Mouse (Mus musculus) common myeloid progenitor, adult 5-6 weeks (primary cell): ENCODE measurements around the gene Cdc14a. TPM values are rescaled to one million over a fixed set of nuclear protein-coding genes. Genes with fewer than 3 reads are reported as not detected.

Experiments used
- ATAC-seq: replicated peaks from 2 replicates; pipeline ENCODE4 v1.8.0; 2016; ENCODE audit warnings: low read depth, mild to moderate bottlenecking, moderate TSS enrichment, inconsistent platforms; ENCODE audit not compliant: poor library complexity, severe bottlenecking
- total RNA-seq: library from RNA; stranded (forward); fragments of 200-1000, 187-1606 nt; gene quantifications from 2 replicates; pipeline ENCODE4 v1.2.3, GENCODE M21; 2017

The Cdc14a gene
- total RNA-seq, 1 experiment from 2014 or later, result 34.1 TPM

- ATAC-seq, result no peak
Observed at GRCm38 (mm10) chr3:116335036-116335435, 88.8 kb downstream of the Cdc14a start.

GRCm38 (mm10) chr3:116333711-116334110 lies 90.1 kb downstream of the Cdc14a start:
- ATAC-seq, result no peak

GRCm38 (mm10) chr3:116333229-116333628 lies 90.6 kb downstream of the Cdc14a start:
- ATAC-seq, result peak; percentile 67

- ATAC-seq, result peak; percentile 74
Observed at GRCm38 (mm10) chr3:116331811-116332464, 91.9 kb downstream of the Cdc14a start.

DNA sequence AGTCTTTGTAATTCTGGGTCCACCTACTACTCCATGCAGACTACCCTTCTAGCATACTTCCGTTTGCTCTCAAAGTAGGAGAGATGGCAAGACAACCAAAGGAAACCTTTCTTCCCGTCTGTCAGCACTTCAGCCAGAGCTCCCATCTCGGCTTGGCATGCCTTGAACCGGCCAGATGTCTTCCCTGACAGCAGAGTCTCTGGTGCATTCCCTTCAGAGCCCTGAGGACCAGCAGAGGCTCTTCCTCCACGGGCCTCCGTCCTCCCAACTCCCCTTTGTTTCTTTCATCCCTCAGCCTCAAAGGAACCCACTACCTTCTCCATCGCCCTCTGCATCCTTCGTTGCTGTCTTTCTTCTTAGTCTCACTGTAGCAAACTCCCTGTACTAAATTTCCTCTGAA lies 93.9 kb downstream of the Cdc14a start:
- no peak for ATAC-seq

DNA sequence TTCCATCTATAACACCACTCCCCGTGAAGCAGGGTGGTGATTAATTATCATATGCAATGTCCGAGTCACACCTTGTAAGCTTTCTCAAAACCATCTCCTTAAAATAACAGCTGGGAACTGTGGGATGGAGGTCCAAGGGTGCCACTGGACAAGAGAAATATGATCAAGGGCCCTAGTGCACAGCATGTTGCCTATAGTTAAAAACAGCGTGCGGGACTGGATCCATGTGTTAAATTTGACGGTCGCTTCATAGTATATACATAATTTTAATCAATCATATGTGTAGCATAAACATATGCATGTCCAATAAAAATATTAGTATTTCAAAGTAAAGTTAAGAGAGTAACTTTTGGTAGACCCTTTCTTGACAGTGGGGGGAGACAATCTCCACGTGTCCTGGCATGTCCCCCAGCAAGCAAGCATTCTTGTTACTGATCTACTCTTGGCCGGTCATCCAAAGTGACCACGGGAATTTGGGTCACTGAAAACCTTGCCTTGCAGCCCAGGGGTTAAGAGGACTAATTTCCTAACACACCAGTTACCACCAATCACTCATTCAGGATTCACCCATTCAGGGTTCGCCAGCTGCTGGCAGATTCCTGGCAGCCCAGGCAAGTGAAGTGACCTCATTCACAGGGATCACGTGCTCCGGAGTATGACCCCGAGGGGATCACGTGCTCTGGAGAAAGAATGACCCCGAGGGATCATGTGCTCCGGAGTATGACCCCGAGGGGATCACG lies 94.6 kb downstream of the Cdc14a start:
- no peak for ATAC-seq

DNA sequence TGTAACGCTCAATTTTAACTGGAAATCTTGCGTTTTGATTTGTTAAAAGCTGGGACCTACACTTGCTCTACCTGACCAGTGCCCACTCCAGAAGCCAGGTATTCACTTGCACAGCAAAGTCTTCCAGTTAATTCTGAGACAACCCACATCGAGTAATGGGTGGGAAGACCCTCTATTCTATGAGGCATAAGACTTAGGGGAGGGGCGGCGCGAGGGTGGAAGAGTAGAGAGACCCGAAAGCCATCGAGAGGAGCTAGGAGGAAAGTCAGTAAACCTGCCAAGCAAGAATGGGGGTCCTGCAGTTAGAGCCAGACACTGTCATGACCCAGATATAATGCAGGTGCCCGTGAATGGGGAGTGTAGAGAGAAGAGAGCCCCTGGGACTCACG lies 96.2 kb downstream of the Cdc14a start:
- ATAC-seq, result no peak

DNA sequence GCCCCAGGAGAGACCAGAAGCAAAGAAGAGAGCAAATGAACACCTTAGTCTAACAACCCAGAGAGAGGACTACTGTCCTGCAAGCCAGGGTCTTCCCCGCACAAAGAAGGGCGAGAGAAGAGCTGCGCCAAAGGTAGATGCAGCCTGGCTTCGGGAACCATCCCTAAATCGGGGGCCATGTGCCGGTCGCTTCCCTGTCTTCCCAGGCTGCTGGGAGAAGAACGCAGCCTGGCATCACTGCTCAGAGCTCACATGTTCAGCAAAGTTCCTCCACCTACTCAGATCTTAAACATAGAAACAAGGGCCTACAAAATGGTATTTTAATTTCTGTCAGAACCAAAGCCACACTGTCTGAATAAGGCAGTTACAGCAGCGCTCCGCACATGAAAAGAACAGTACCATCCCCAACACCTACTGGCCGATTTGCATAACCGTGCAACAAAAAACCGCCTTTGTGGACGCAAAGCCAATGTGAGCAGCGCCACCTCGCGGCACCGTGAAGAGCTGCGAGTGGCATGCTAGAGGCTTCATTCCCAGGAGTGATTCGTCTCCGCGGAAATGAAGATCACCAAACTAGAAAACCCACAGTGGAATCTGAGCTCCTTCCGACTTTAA lies 96.7 kb downstream of the Cdc14a start:
- peak; percentile 94 for ATAC-seq

- no peak for ATAC-seq
Observed at GRCm38 (mm10) chr3:116325501-116325900, 98.3 kb downstream of the Cdc14a start.

- no peak for ATAC-seq
Observed at GRCm38 (mm10) chr3:116319696-116320095, 104.1 kb downstream of the Cdc14a start.

- no peak for ATAC-seq
Observed at GRCm38 (mm10) chr3:116311838-116312237, 112.0 kb downstream of the Cdc14a start.

DNA sequence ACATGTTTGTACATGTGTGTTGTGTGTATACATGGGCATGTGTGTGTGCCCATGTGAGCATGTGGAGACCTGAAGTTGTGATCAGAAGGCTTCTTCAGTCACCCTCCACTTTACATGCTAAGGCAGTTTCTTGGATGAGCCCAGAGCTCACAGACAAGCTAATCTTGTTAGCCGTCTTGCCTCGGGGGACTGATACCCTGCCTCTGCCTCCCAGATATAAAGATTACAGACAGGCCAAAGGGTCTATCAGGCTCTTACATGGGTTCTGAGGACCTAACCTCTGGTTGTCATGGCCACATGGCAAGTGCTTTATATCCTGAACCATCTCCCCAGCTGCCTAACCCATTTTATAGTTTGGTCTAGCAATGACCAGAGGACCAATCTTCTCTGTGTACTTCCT lies 112.7 kb downstream of the Cdc14a start:
- 0 out of 2 replicates have a peak, but pooled peaks have one; percentile 29 for ATAC-seq

DNA sequence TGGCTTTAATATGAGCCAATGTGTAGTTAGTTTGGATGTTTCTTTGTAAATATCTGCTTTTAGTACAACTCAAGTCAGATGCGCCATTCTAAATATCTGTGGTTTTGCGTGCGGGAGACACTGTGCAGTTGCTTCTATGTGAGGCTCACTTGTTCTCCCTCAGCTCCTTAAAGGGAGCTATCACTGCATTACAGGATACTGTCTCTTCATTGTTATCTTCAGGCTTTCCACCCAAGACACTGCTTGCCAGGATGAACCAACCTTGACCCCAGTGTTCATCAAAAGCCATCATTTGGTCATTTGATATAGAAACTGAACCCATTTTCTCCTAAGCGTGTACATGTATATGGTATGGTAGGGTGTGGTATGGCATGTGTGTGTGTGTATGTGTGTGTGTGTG lies 113.2 kb downstream of the Cdc14a start:
- ATAC-seq, result no peak

DNA sequence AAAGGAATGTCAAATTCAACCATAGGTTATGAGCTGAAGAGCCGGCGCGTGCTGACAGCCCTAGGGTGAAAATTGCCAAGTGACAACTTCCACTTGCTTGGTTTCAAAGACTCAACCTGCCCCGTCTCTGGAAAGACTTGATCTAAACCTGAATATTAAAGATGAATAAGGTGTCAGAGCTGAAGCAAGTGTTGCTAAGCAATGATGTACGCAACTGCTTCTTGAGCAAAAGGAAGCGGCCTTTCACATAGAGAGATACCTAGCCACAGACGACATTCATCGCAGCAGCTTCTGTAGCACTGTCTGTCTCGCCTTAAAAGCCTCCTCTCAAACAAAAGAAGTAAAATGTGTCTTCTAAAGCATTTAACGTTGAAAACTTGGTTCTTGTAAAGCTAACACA lies 113.8 kb downstream of the Cdc14a start:
- ATAC-seq, result no peak

DNA sequence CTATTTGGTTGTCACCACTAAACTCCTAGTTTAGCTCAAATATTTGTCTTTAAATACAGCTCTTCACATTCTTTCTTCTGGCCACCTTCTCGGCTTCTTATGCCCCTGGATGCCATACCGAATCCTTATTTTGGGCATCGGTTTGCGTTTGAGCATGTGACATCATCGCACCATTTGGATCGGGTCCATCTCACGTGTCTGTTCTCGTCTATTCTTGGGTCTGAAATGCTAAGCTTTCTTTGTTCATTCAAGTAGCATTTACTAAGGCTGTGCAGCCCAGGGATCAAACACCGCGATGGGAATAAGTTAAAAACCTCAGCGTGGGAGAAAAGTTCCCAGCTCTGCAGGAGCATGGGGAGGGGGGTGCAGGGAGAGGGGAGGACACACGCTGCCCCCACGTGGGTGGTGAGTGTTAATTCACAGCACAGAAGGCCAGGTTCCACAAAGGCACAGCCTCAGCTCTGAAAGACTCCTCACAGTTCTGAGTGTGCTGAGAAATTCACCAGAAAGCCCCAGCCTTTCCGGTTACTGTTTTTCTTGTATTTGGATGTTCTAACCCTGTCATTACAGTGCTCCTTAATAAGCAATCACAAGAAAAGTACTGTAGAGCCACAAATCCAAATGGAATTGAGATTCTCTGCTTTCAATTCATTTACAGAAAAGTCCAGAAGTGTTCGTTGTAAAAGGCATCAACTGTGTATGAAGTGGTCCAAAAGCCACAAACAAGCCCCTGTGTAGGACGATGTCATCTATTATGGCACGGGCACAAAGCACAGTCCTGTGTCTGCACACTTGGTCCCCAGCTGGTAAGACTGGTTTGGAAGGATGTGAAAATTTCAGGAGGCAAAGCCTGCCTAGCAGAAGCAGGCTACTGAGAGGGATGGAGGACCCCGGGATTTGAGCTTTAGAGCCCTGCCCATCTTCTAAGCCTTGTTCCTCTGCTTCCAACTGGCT lies 118.8 kb downstream of the Cdc14a start:
- ATAC-seq, result no peak

DNA sequence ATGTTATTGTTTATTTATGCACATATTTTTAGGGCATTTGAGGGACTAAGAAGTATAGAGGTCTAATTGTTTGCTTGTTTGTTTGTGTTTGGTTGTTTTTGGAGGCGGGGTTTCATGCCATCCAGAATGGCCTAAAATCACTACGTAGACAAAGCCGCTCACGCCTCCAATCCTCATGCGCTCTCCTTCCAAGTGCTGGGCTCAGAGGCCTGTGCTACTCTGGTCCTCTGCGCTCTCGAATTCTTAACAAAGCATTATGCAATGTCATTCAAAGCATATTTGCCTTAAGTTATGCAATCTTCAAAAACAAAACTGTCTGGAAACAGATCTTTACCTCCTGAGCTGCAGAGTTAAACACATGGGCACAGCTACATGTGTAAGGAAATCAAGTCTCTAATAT lies 121.3 kb downstream of the Cdc14a start:
- ATAC-seq, result no peak

GRCm38 (mm10) chr3:116301754-116302153 lies 122.1 kb downstream of the Cdc14a start:
- ATAC-seq, result no peak

GRCm38 (mm10) chr3:116298727-116299126 lies 125.1 kb downstream of the Cdc14a start:
- no peak for ATAC-seq

DNA sequence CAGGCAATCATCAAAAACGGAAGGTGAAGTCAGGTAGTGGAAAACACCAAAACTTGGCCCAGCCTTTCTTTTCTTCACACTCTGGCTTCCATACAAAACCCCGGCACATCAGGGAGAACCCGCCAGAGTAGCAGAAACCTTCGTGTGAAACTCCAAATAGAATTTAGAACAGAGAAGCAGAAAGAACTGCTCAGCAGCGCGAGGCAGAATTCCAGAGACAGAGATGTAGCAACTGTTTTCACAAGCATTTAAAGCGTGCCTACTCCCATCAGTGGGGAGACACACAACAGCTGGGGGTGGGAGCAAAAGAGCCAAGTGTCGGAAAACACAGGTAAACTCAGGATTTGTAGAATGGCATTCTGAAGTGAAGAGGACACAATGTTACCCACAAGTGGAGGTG lies 125.8 kb downstream of the Cdc14a start:
- no peak for ATAC-seq

GRCm38 (mm10) chr3:116297170-116297569 lies 126.7 kb downstream of the Cdc14a start:
- no peak for ATAC-seq
